Mouse (Mus musculus): ENCODE results near the gene Dchs2.

GRCm38 (mm10) chr3:83201286-83201980 lies 73.7 kb downstream of the Dchs2 start:
- no peak for TF ChIP-seq CTCF (IDR thresholded peaks at IDR 0.05; ENCODE audit: borderline replicate concordance, insufficient read depth, low read depth, low read length)
- TF ChIP-seq POLR2A (IDR thresholded peaks at IDR 0.05; ENCODE audit: borderline replicate concordance, insufficient read depth, low read length), result no peak

Data from cerebellum, adult 2 months (tissue).